Mouse (Mus musculus): Measurements from ENCODE around the gene Lce1d. TPM values are rescaled to one million over a fixed set of nuclear protein-coding genes. Genes with fewer than 3 reads are reported as not detected.
"Not testable (repeated sequence)": the region's sequence is repeated elsewhere in the genome, so short reads cannot be mapped to it uniquely, and the experiment has no call there.

Lce1d gene
- total RNA-seq (2021): not detected
- long read RNA-seq, experiment 1: 0 reads
- long read RNA-seq, experiment 2: 0 reads

GRCm38 (mm10) chr3:92687110-92687509 is at the start of gene Lce1d:
Gene Lce1d (minus strand): TSS chr3:92687210.
- DNase-seq (ENCODE audit: low spot score): no peak

GRCm38 (mm10) chr3:92722631-92723030 is 35.6 kb upstream of the Lce1d start:
- no peak for DNase-seq (ENCODE audit: low spot score)

DNA sequence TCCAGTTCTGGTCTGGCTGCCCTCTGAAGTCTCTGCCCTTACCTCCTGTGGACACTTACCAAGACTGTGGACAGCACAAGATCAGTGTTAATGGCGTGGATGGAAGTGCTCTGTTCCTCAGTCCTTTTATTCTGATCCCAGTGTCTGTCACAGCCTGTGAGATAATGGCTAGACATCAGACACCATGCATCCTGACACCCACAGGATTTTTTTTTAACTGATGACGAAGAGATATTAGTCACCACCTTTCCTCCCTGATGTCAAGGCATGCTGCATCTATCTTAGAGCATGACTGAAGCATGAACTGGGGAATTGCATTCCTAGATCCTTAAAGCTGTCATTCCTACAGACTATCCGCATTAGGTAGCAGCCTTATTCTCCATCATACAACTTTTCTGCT is 33.2 kb upstream of the Lce1d start, which contains the start of gene Lce1f:
TSS of gene Lce1f (minus strand) at position 101 of the 400 bp plus-strand sequence.
- no peak for DNase-seq (ENCODE audit: low spot score)

GRCm38 (mm10) chr3:92715122-92715521 is 28.1 kb upstream of the Lce1d start:
- no peak for DNase-seq (ENCODE audit: low spot score)

DNA sequence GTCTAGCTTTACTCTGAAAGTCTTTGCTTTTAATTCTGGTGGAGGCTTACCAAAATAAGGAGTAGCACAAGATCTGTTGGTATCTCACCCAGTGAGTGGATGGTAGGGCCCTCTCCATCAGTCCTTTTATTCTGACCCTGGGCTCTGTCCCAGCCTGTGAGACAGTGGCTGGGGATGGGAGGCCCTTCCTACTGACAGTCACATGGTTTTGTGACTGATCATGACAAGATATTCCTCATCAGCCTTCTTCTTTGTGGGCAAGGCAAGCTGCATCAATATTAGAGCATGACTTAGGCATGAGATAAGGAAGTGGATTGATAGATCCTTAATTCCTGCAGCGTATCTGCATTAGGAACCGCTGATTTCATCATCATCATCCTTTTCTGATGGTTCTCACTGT is 22.0 kb upstream of the Lce1d start, which contains the start of gene Lce1e:
TSS of gene Lce1e (minus strand) at position 101 of the 400 bp plus-strand sequence.
- no peak for DNase-seq (ENCODE audit: low spot score)

GRCm38 (mm10) chr3:92694613-92695012 is 7.6 kb upstream of the Lce1d start:
- no peak for DNase-seq (ENCODE audit: low spot score)

- no peak for DNase-seq (ENCODE audit: low spot score)
Observed at GRCm38 (mm10) chr3:92691688-92692087, 4.7 kb upstream of the Lce1d start.

DNA sequence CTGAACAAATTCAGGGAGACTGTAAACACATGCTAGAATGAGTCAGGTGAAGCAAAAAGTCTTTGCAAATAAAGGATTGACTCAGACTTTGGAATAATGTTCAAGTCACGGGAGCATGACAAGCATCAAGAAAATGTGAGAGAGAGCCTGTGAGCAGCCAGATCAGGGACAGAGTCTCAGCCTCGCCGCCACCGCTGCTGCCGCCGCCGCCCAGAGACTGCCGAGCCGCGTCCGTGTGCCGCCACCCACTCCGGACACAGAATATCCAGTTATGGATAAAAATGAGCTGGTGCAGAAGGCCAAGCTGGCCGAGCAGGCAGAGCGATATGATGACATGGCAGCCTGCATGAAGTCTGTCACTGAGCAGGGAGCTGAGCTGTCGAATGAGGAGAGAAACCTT is 2.1 kb upstream of the Lce1d start:
- not testable (repeated sequence) for DNase-seq (ENCODE audit: low spot score)

GRCm38 (mm10) chr3:92678947-92679346 is 8.1 kb downstream of the Lce1d start, which contains the start of gene Lce1c:
Gene Lce1c (plus strand): TSS chr3:92679247.
- no peak for DNase-seq (ENCODE audit: low spot score)

- DNase-seq (ENCODE audit: low spot score): no peak
Observed at GRCm38 (mm10) chr3:92670215-92670614, 16.8 kb downstream of the Lce1d start, which contains the start of gene Lce1a2. Gene Lce1a2 (minus strand): TSS chr3:92670315.

DNA sequence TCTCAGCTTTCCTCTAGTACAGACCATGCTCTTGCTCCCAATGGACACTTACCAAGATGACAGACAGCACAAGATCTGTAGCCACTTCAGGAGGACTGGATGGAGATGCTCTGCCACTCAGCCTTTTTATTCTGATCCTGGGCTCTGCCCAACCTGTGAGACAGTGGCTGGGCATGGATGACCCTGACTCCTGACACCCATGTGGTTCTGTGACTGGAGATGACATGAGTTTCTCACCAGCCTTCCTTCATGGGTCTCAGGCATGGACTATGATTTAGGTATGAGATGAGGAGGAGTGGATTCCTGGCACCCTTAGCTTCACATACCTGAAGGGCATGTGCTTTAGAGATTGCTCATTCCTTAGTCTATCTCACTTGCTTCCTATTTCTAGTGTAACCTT is 30.2 kb downstream of the Lce1d start, which contains the start of gene Lce1b:
TSS of gene Lce1b (minus strand) at position 101 of the 400 bp plus-strand sequence.
- no peak for DNase-seq (ENCODE audit: low spot score)

- DNase-seq (ENCODE audit: low spot score): no peak
Observed at GRCm38 (mm10) chr3:92648207-92648606, 38.8 kb downstream of the Lce1d start, which contains the start of gene Lce1a1. Gene Lce1a1 (minus strand): TSS chr3:92648307.

GRCm38 (mm10) chr3:92639854-92640253 is 47.2 kb downstream of the Lce1d start:
- no peak for DNase-seq (ENCODE audit: low spot score)

DNA sequence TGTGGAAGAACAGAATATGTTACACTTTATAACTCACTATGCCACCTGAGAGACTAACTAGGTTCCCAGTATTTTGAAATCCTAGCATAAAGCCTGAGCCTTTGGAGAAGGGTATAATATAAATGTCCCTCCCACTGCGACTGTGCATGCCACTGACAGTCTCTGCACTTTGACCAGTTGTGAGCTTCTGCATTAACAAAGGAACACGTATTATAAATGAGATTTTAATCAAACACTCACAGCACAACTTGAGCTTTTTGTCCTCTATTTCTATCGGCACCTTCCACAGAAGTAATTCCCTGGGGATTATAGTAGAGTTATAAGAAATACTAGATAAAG is 48.4 kb downstream of the Lce1d start:
- DNase-seq (ENCODE audit: low spot score): no peak

DNA sequence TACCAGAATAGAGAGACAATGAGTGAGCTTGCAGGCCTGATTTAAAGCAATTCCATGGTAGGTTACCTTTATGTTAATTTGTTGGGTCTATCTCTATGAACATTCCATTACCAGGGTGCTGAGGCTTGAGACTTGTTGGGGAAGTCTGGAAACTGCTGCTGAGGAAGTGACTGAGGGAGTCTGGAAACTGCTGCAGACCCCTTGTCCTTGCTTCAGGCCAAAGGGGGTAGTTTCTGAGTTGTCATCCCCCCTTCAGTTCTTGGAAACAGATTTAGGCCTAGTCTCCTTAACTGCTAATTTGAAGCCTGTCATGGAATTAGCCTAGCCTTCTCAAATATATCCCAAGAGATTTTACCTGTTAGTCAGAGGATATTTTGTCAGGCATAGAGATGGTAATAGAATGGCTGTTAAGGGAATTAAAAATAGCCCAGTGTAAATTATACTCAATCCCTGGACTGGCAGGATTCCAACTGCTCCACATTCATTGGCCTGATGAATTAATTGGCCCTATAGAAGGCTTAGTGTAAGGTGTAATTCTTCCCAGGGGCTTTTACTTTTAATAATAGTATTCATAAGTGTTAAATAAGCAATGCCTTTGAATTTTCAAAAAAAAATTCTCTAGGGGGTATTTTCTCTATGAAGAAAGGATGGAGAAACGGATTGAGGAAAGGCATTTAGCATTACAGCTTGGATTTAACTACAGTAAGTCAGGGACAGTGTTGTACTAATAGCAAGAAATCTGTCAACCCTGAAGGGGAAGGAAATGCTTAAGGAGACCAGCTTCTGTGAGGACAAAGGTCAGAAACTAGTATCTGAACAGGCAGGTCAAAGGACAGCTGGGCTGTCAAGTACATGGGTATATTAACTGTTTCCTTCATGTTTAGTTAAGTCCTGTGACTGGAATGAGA is 49.0 kb downstream of the Lce1d start:
- DNase-seq (ENCODE audit: low spot score): no peak

Other genes with a start within 250 kb of the Lce1d start
- gene Sprr1b, start 248.4 kb downstream of the Lce1d start, total RNA-seq (2021): not detected
- not detected for gene Sprr3, start 228.5 kb downstream of the Lce1d start, total RNA-seq (2021)
- gene Sprr1a, start 201.3 kb downstream of the Lce1d start, total RNA-seq (2021): not detected
- not detected for gene Sprr4, start 186.7 kb downstream of the Lce1d start, total RNA-seq (2021)
- not detected for gene 2310046K23Rik, start 152.7 kb downstream of the Lce1d start, total RNA-seq (2021)
- not detected for gene Ivl, start 113.5 kb downstream of the Lce1d start, total RNA-seq (2021)
- gene Smcp, start 98.2 kb downstream of the Lce1d start, total RNA-seq (2021): not detected
- gene 2210017I01Rik, start 79.7 kb downstream of the Lce1d start, total RNA-seq (2021): not detected
- gene Lce6a, start 65.5 kb downstream of the Lce1d start, total RNA-seq (2021): not detected
- not detected for gene Lce1a1, start 38.9 kb downstream of the Lce1d start, total RNA-seq (2021)
- gene Lce1b, start 30.3 kb downstream of the Lce1d start, total RNA-seq (2021): not detected
- not detected for gene Lce1a2, start 16.9 kb downstream of the Lce1d start, total RNA-seq (2021)
- not detected for gene Lce1c, start 8.0 kb downstream of the Lce1d start, total RNA-seq (2021)
- gene Lce1e, start 21.9 kb upstream of the Lce1d start, total RNA-seq (2021): not detected
- not detected for gene Lce1f, start 33.1 kb upstream of the Lce1d start, total RNA-seq (2021)
- gene Gm38119, start 51.9 kb upstream of the Lce1d start, total RNA-seq (2021): not detected
- not detected for gene Lce1g, start 65.1 kb upstream of the Lce1d start, total RNA-seq (2021)
- gene Lce1h, start 77.9 kb upstream of the Lce1d start, total RNA-seq (2021): not detected
- not detected for gene Lce1i, start 91.7 kb upstream of the Lce1d start, total RNA-seq (2021)
- not detected for gene Lce1j, start 103.3 kb upstream of the Lce1d start, total RNA-seq (2021)
- gene Lce1k, start 120.7 kb upstream of the Lce1d start, total RNA-seq (2021): not detected
- not detected for gene Kprp, start 140.0 kb upstream of the Lce1d start, total RNA-seq (2021)
- not detected for gene Lce1l, start 164.1 kb upstream of the Lce1d start, total RNA-seq (2021)
- gene 2310050C09Rik, start 183.0 kb upstream of the Lce1d start, total RNA-seq (2021): not detected
- gene Lce3a, start 239.0 kb upstream of the Lce1d start, total RNA-seq (2021): not detected
- gene Lce3b, start 245.8 kb upstream of the Lce1d start, total RNA-seq (2021): not detected